Mouse (Mus musculus) intestine, embryonic 16.5 days (tissue): ENCODE data around the gene Agbl5. TPM values are rescaled to one million over a fixed set of nuclear protein-coding genes. Genes with fewer than 3 reads are reported as not detected.

ENCODE experiments used
- ATAC-seq: fragments of 200-750 bp; cut with Nextera tagmentation; 2 replicates; pipeline ENCODE4 v1.8.0; 2017; ENCODE audit warnings: moderate TSS enrichment, moderate library complexity
- H3K27ac ChIP-seq: fragments of 300-500 bp; sonication (generic); 2 replicates; pipeline ENCODE4 v1.5.1; 2014; ENCODE audit warnings: mild to moderate bottlenecking, low read length
- H3K27me3 ChIP-seq: fragments of 300-500 bp; sonication (generic); replicated peaks from 2 replicates; pipeline ENCODE4 v1.6.1; 2014; ENCODE audit warnings: low read length, control low read depth, mixed read lengths; ENCODE audit not compliant: control insufficient read depth, insufficient read depth
- H3K36me3 ChIP-seq: fragments of 300-500 bp; sonication (generic); 2 replicates; pipeline ENCODE4 v1.6.1; 2014; ENCODE audit warnings: low read length, control low read depth; ENCODE audit not compliant: control insufficient read depth, insufficient read depth
- H3K4me1 ChIP-seq: fragments of 300-500 bp; sonication (generic); 2 replicates; pipeline ENCODE4 v1.6.1; 2014; ENCODE audit warnings: low read length, control low read depth, mixed read lengths; ENCODE audit not compliant: control insufficient read depth, insufficient read depth
- H3K4me2 ChIP-seq: fragments of 300-500 bp; sonication (generic); 2 replicates; pipeline ENCODE4 v1.6.1; 2014; ENCODE audit warnings: low read depth, low read length, control low read depth
- H3K4me3 ChIP-seq: fragments of 300-500 bp; sonication (generic); 2 replicates; pipeline ENCODE4 v1.5.1; 2014; ENCODE audit warnings: mild to moderate bottlenecking, low read length
- H3K9ac ChIP-seq: fragments of 300-500 bp; sonication (generic); 2 replicates; pipeline ENCODE4 v1.6.1; 2014; ENCODE audit warnings: low read depth, low read length
- H3K9me3 ChIP-seq: fragments of 300-500 bp; sonication (generic); 2 replicates; pipeline ENCODE4 v1.6.1; 2016; ENCODE audit warnings: low read length, control low read depth; ENCODE audit not compliant: control insufficient read depth
- WGBS: fragments of 180-500 bp; shearing (Covaris S2); extraction: QIAGEN DNeasy Blood & Tissue Kit; methylation state at CpG from one replicate; pipeline ENCODE4 v1.1.7; 2014; 5-methylcytosine and 5-hydroxymethylcytosine counted together
- polyA plus RNA-seq: library from polyadenylated mRNA; unstranded; fragments of >200 nt; fragmentation: Nextera tagmentation; extraction: Ambion mirVana; gene quantifications from 2 replicates; pipeline ENCODE4 v1.2.1, GENCODE M21; 2015

The Agbl5 gene
- polyA plus RNA-seq, 1 experiment from 2014 or later, result 16.3 TPM

- Histone ChIP-seq H3K4me2 (peak overlapping the region; percentile 94), H3K36me3 (peaks cover 27% of the 10 kb centered on the region), H3K9ac (no peak overlapping the region), H3K9me3 (no peaks in the 10 kb centered on the region), H3K4me3 (peak overlapping the region; percentile 63), H3K27me3 (no peaks in the 10 kb centered on the region), H3K27ac (no peak overlapping the region), H3K4me1 (peaks cover 10% of the 10 kb centered on the region)
- 84% methylated on average over 2 of the region's 2 CpGs for WGBS
- ATAC-seq, result no peak
These were observed 62.4 kb downstream of the Agbl5 start for GRCm38 (mm10) chr5:30950922-30951321.

GRCm38 (mm10) chr5:30951706-30952105 is 63.2 kb downstream of the Agbl5 start:
- Histone ChIP-seq H3K36me3 (peaks cover 29% of the 10 kb centered on the region), H3K4me1 (peaks cover 10% of the 10 kb centered on the region), H3K9me3 (no peaks in the 10 kb centered on the region), H3K9ac (no peak overlapping the region), H3K27ac (no peak overlapping the region), H3K4me2 (no peak overlapping the region), H3K27me3 (no peaks in the 10 kb centered on the region), H3K4me3 (no peak overlapping the region)
- 80% methylated on average over 6 of the region's 6 CpGs for WGBS
- no peak for ATAC-seq

GRCm38 (mm10) chr5:30952551-30952950 is 64.1 kb downstream of the Agbl5 start:
- Histone ChIP-seq H3K4me2 (no peak overlapping the region), H3K4me1 (peaks cover 11% of the 10 kb centered on the region), H3K36me3 (peaks cover 29% of the 10 kb centered on the region), H3K27ac (no peak overlapping the region), H3K27me3 (no peaks in the 10 kb centered on the region), H3K4me3 (no peak overlapping the region), H3K9ac (no peak overlapping the region), H3K9me3 (no peaks in the 10 kb centered on the region)
- ATAC-seq, result no peak
- WGBS, result 85% methylated on average over 5 of the region's 5 CpGs

- 94% methylated on average over 6 of the region's 6 CpGs for WGBS
- H3K4me1 ChIP-seq, result peaks cover 21% of the 10 kb centered on the region
- ATAC-seq, result no peak
- H3K9me3 ChIP-seq, result no peaks in the 10 kb centered on the region
- H3K4me2 ChIP-seq, result no peak overlapping the region
- no peak overlapping the region for H3K4me3 ChIP-seq
- H3K9ac ChIP-seq, result no peak overlapping the region
- H3K27ac ChIP-seq, result no peak overlapping the region
- no peaks in the 10 kb centered on the region for H3K27me3 ChIP-seq
- H3K36me3 ChIP-seq, result peaks cover 35% of the 10 kb centered on the region
These were observed 65.6 kb downstream of the Agbl5 start for GRCm38 (mm10) chr5:30954065-30954464.

- 94% methylated on average over 9 of the region's 9 CpGs for WGBS
- Histone ChIP-seq H3K36me3 (peaks cover 35% of the 10 kb centered on the region), H3K9me3 (no peaks in the 10 kb centered on the region), H3K27me3 (no peaks in the 10 kb centered on the region), H3K4me2 (no peak overlapping the region), H3K4me3 (no peak overlapping the region), H3K9ac (no peak overlapping the region), H3K4me1 (peaks cover 23% of the 10 kb centered on the region), H3K27ac (no peak overlapping the region)
- ATAC-seq, result no peak
These were observed 66.1 kb downstream of the Agbl5 start for GRCm38 (mm10) chr5:30954556-30954955.

- no peak overlapping the region for H3K4me2 ChIP-seq
- H3K4me3 ChIP-seq, result no peak overlapping the region
- no peaks in the 10 kb centered on the region for H3K27me3 ChIP-seq
- no peak for ATAC-seq
- H3K9me3 ChIP-seq, result no peaks in the 10 kb centered on the region
- H3K36me3 ChIP-seq, result peaks cover 35% of the 10 kb centered on the region
- no peak overlapping the region for H3K27ac ChIP-seq
- peaks cover 19% of the 10 kb centered on the region for H3K4me1 ChIP-seq
- 95% methylated on average over 6 of the region's 6 CpGs for WGBS
- H3K9ac ChIP-seq, result no peak overlapping the region
These were observed 67.3 kb downstream of the Agbl5 start for GRCm38 (mm10) chr5:30955751-30956150.

Other genes starting within 250 kb of the Agbl5 start
- 50.2 and 56.3 TPM in 2 replicates for gene Slc35f6, start 240.8 kb upstream of the Agbl5 start, polyA plus RNA-seq
- gene Cenpa, start 221.9 kb upstream of the Agbl5 start, polyA plus RNA-seq, result 166 and 186 TPM in 2 replicates
- gene Dpysl5, start 177.1 kb upstream of the Agbl5 start, polyA plus RNA-seq, result 5.7 and 6.1 TPM in 2 replicates
- gene Mapre3, start 74.1 kb upstream of the Agbl5 start, polyA plus RNA-seq, result 14.0 and 15.4 TPM in 2 replicates
- gene Tmem214, start 20.7 kb upstream of the Agbl5 start, polyA plus RNA-seq, result 76.5 and 81.0 TPM in 2 replicates
- gene Ost4, start 19.1 kb downstream of the Agbl5 start, polyA plus RNA-seq, result 459 and 477 TPM in 2 replicates
- 173 and 177 TPM in 2 replicates for gene Emilin1, start 24.7 kb downstream of the Agbl5 start, polyA plus RNA-seq
- gene Khk, start 32.7 kb downstream of the Agbl5 start, polyA plus RNA-seq, result 26.9 and 32.5 TPM in 2 replicates
- 67.0 and 88.7 TPM in 2 replicates for gene Cgref1, start 56.9 kb downstream of the Agbl5 start, polyA plus RNA-seq
- 222 and 227 TPM in 2 replicates for gene Preb, start 71.7 kb downstream of the Agbl5 start, polyA plus RNA-seq
- gene Tcf23, start 80.0 kb downstream of the Agbl5 start, polyA plus RNA-seq, result 3.3 and 4.2 TPM in 2 replicates
- 180 and 190 TPM in 2 replicates for gene Atraid, start 159.6 kb downstream of the Agbl5 start, polyA plus RNA-seq
- 18.8 TPM in 2 replicates for gene Slc5a6, start 160.2 kb downstream of the Agbl5 start, polyA plus RNA-seq
- gene Cad, start 166.1 kb downstream of the Agbl5 start, polyA plus RNA-seq, result 16.8 and 18.2 TPM in 2 replicates
- not detected in 2 replicates for gene Dnajc5g, start 217.6 kb downstream of the Agbl5 start, polyA plus RNA-seq
- 0.12 and 0.15 TPM in 2 replicates for gene Slc30a3, start 219.5 kb downstream of the Agbl5 start, polyA plus RNA-seq
- gene Trim54, start 228.0 kb downstream of the Agbl5 start, polyA plus RNA-seq, result not detected in 2 replicates